Mouse (Mus musculus) lung, adult 2 months (tissue): ENCODE measurements around the gene Rras.

Experiments used
- CTCF ChIP-seq: fragments of 200-500 bp; IDR thresholded peaks from 2 replicates; pipeline ENCODE4 v1.5.1; 2011; ENCODE audit warnings: mild to moderate bottlenecking, low read length, control low read depth; ENCODE audit not compliant: insufficient read depth
- POLR2A ChIP-seq: fragments of 200-500 bp; IDR thresholded peaks from 2 replicates; pipeline ENCODE4 v1.6.1; 2011; ENCODE audit warnings: low read depth, mild to moderate bottlenecking, control low read depth, low read length, borderline replicate concordance; ENCODE audit errors: extremely low read depth

DNA sequence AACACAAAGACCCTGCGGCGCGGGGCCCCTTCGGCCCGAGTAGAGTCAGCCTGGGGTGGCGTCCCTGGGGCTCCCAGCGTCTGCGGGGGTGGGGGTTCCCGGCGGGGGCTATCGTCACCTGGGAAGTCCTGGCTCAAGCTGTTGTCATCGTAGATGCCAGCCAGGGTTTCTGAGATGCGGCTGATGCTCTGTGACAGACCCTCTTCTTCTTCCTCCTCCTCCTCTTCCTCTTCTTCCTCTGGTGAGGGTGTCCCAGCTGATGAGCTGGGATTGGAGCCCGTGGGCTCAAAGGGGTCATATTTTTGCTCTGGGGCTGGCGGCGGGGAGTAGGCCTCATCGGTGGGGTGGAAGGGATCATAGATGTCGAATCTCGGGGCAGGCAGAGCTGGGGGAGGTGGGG lies 9.3 kb upstream of the Rras start:
- TF ChIP-seq CTCF (no peak), POLR2A (no peak)
